Mouse (Mus musculus) T-cell, adult 2 months (primary cell): Measurements from ENCODE around the gene Ipcef1.

Experiments
- DNase-seq: peaks from one replicate; pipeline ENCODE4 v3.0.0; 2022; ENCODE audit warnings: low spot score

Gene Ipcef1

DNA sequence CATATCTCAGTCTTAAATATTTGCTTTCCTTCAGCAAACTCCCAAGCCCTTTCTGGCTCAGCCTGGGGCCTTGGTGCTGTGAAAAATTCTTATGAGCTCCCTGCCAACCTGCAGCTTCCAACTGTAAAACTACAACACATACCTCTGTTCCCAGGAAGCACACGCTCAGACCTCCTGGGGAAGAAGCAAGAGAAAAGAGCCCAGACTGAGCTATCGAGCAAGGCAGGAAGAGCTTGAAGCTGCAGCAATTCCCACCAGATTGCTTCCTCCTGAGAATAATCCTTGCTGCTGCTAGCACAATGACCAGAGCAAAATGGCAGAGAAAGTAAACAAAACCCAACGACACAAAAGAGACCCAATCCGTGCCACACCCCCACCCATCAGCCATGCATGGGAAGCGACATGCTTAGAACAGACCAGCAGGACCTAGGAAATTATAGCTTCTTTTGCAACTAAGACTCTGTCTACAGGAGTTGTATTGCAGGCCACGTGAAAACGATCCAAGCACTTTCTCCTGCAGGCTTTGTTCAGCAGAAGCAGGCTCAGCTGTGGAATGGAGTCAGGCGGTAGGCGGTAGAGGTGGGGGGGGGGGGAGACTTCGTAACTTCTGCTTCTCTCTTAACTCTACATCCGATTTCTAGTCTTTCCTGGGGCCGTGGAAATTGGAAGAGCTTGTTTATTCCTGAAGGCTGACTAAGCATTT lies at the start of gene Ipcef1:
TSS of gene Ipcef1 (minus strand) at position 164 of the 703 bp plus-strand sequence.
- no peak for DNase-seq

GRCm38 (mm10) chr10:7077971-7078370 lies 25.7 kb upstream of the Ipcef1 start:
- no peak for DNase-seq

DNA sequence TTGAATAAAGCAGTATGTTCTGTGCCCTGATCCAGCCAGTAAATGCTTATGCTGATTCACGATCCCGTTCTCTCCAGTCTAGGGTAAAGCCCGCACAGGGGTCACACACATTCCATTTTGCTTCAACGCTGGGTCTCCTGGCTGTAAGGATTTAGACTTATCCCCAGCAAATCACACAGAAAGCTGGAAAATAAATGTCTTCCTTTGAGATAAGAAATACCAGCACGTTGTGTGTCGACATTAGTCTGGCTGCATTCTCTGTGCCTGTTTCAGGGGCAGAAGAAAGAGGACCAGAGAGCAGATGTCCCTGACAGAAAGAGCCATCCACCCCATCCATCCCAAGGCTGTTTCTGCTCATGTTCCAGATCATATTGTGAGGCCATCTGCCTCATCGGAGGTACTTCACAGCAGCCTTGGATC lies 25.1 kb upstream of the Ipcef1 start:
- no peak for DNase-seq

- no peak for DNase-seq
Observed at GRCm38 (mm10) chr10:7076662-7077211, 24.5 kb upstream of the Ipcef1 start.

- DNase-seq, result peak; percentile 51
Observed at GRCm38 (mm10) chr10:7076201-7076600, 23.9 kb upstream of the Ipcef1 start.

DNA sequence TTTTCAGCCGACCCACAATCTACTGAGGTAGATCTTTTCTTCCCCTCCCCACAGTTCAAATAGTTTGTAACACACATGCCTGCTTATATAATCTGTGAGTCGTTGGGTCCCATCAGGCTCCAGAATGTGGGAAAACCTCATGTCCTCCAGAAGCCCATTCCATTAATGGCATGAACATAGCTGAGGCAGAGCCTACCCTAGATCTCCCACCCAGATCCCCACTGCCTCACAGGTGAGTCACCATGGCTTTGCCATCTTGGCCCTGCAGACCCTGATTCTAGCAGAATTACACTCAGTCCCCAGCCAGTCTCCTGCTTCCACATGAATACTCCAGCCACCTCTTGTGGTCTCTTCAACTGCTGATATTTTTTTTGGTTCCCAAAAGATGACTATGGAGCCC lies 23.4 kb upstream of the Ipcef1 start:
- no peak for DNase-seq

GRCm38 (mm10) chr10:7074231-7074630 lies 22.0 kb upstream of the Ipcef1 start:
- DNase-seq, result no peak

DNA sequence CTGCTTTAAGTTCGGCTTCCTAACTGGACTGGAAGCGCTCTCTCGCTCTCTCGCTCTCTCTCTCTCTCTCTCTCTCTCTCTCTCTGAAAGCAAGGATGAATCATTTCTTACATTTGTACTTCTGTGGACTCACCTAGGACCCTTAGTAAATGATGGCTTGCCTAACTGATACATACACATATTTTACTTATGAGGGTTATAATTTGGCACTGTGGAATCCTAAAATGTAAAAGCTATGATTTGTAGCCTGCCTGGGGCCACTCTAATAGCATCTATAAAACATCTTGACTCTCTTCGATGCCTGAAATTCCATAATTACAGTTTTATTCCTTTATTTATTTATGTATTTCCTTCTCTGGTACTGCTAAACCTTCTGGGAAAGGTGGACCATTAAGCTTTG lies 18.6 kb upstream of the Ipcef1 start:
- no peak for DNase-seq

DNA sequence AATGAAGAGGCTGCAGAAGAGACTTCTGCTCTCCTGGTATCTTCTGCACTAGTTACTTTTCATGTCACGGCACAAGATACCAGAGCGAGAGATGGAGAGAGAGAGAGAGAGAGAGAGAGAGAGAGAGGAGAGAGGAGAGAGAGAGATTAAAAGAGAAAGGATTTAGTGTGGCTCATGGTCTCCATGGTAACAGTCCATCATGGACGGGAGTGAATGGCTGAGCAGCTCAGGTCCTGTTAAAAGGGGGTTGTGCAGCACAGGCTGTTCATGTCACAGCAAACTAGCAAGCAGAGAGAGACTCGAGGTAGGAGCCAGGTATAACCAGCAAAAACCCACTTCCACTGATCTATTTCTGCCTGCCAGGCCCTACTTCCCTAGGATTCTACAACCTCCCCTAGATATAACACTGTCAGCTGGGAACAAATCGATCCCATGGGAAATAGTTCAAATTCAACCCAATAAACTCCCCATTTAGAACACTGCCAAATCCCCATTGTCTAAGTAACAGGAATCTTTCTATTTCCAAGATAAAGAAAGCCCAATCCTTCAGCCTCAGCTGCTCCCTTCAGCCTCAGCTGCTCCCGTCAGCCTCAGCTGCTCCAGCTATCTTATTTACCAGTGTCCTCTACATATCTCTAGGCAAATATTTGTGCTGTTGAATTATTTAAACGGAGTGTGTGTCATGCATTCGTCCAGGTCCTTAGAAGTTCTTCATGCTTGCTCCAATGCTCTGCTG lies 18.0 kb upstream of the Ipcef1 start:
- DNase-seq, result no peak

DNA sequence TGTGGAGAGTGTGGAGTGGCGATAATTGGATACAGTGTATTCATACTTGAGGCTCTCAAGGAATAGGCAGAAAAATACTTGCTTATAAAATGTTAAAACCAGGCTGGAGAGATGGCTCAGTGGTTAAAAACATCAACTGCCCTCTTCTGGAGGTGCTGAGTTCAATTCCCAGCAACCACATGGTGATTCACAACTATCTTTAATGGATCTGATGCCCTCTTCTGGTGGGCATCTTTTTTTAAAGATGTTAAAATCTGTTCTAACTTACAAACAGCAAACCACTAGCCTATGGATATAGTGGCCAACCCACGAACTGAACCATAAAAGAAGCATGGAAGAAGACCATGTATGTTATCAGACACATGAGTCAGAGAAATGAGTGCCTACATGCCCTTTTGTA lies 16.8 kb upstream of the Ipcef1 start:
- no peak for DNase-seq

- DNase-seq, result peak; percentile 18
Observed at GRCm38 (mm10) chr10:7068608-7069007, 16.3 kb upstream of the Ipcef1 start.

GRCm38 (mm10) chr10:7063752-7064457 lies 11.6 kb upstream of the Ipcef1 start:
- DNase-seq, result no peak

- DNase-seq, result no peak
Observed at GRCm38 (mm10) chr10:7062993-7063392, 10.7 kb upstream of the Ipcef1 start.

DNA sequence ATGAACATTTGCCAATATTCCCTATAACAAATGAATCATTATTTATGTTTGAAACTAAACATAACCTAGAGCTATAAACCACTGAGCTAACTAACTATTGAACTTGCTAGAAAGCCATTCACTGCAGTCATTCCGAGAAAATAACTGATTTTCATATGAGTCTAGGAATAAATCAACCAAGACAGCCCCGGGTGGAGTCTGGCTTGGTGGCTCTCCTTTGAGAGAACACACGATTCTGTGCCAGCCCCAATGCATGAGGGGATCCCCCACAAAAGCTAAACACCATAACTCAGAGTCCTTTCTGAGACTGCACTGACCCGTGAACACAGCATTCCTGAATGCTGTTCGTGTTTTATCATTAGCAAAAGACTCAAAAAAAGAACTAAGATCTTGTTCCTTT lies 8.0 kb upstream of the Ipcef1 start:
- DNase-seq, result no peak

- no peak for DNase-seq
Observed at GRCm38 (mm10) chr10:7057546-7057945, 5.3 kb upstream of the Ipcef1 start.

DNA sequence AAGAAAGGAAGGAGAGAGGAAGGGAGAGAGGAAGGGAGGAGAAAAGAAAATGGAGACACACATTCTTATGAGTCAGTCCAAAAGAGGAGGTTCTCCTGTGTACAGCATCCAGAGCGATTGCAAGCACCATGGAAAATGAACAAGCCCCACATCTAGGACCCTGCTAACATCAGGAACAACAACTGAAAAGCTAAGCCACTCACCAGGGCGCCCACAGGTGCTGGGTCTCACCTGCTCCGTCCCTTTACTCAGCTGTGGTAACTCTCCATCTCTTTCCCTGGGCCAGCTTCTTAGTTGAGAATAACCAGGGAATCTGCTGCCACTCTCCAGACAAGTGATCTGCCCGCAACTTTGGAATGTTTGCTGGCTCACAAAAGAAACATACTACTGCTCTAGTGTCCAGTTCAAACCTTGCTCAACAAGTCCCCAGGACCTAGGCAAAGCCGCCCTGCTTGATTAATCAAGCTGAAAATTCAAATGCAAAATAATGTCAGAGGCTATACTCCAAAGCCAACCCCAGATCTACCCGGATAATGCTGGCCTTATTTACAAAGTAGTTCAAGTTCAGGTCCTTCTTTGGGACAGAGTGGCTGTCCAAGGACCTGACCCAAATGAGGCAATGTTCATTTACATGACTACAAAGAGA lies 2.4 kb upstream of the Ipcef1 start:
- DNase-seq, result no peak

DNA sequence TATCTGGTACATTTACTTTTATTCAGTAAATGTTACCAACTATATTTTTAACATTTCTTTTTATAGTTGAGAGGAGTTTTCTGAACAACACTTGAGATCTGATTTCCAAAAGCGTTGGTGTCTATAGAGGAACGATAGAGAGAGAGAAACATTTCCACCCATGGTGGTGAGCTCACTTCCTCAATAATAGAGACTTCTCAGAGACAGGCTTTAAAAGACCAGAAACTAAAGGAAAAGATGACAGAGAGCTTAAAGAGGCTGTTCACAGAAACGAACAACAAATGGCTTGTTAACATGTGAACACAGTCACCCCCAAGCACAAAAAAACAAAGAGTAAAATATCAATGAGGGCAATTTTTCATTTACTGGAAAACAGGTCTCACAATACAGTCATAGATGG lies 2.4 kb downstream of the Ipcef1 start:
- no peak for DNase-seq

- no peak for DNase-seq
Observed at GRCm38 (mm10) chr10:7047919-7048291, 4.4 kb downstream of the Ipcef1 start.

- DNase-seq, result no peak
Observed at GRCm38 (mm10) chr10:7047288-7047918, 4.9 kb downstream of the Ipcef1 start.

- no peak for DNase-seq
Observed at GRCm38 (mm10) chr10:7043896-7044295, 8.4 kb downstream of the Ipcef1 start.

DNA sequence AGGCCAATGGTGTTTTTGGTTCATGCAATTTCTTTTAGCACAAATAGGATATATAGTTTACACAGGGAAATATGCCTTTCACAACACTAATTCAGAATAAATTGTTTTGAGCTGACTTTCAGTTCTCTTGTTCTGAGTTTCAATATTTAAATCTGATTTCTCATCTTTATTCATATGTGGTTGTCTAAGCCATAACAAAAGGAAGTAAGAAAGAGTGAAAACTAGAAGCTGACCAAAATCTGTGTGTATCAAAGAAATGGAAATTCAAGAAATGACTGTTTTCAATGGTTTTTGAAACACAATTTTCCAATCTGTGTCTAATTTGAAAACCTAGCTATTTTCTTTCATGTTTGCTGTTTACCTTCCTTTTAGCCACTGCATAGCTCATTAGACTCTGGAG lies 11.2 kb downstream of the Ipcef1 start:
- no peak for DNase-seq

- no peak for DNase-seq
Observed at GRCm38 (mm10) chr10:7037194-7037593, 15.1 kb downstream of the Ipcef1 start.
